Mouse (Mus musculus) c-Kit-positive CD71-positive TER-119-negative erythroid progenitor cells, embryonic 14.5 days (primary cell): Measurements from ENCODE around the gene Tnxb.
"Not testable (repeated sequence)": the region's sequence is repeated elsewhere in the genome, so short reads cannot be mapped to it uniquely, and the experiment has no call there.

Source experiments
- DNase-seq: peaks from one replicate; pipeline ENCODE4 v3.0.0-alpha.2; 2013; ENCODE audit warnings: low read depth

Gene Tnxb

GRCm38 (mm10) chr17:34740280-34740679 lies 69.9 kb downstream of the Tnxb start:
- DNase-seq, result no peak

GRCm38 (mm10) chr17:34743719-34744118 lies 73.4 kb downstream of the Tnxb start, which contains the start of gene C4b:
TSS of gene C4b (minus strand) at chr17:34743882.
- DNase-seq, result no peak

GRCm38 (mm10) chr17:34744206-34744605 lies 73.9 kb downstream of the Tnxb start:
- no peak for DNase-seq

- not testable (repeated sequence) for DNase-seq
Measured at GRCm38 (mm10) chr17:34744611-34745010, 74.3 kb downstream of the Tnxb start.

- not testable (repeated sequence) for DNase-seq
Measured at GRCm38 (mm10) chr17:34745166-34745565, 74.8 kb downstream of the Tnxb start.

- no peak for DNase-seq
Measured at GRCm38 (mm10) chr17:34746531-34746930, 76.2 kb downstream of the Tnxb start.

- DNase-seq, result no peak
Measured at GRCm38 (mm10) chr17:34761471-34761870, 91.1 kb downstream of the Tnxb start.
